Mouse (Mus musculus) heart, adult 2 months (tissue): ENCODE measurements around the gene Hormad2. TPM values are rescaled to one million over a fixed set of nuclear protein-coding genes. Genes with fewer than 3 reads are reported as not detected.

Source experiments
- DNase-seq, 2 experiments: peaks; one replicate each; pipeline ENCODE4 v3.0.0; 2021
- H3K27ac ChIP-seq: fragments of 200-600 bp; 2 replicates; pipeline ENCODE4 v1.8.1; 2022
- H3K27me3 ChIP-seq: fragments of 200-500 bp; 2 replicates; pipeline ENCODE4 v1.6.1; 2012; ENCODE audit warnings: mild to moderate bottlenecking, low read length, inconsistent platforms, mixed read lengths; ENCODE audit not compliant: control insufficient read depth, insufficient read depth
- H3K36me3 ChIP-seq: fragments of 200-500 bp; 2 replicates; pipeline ENCODE4 v1.6.1; 2012; ENCODE audit warnings: low read length, inconsistent platforms; ENCODE audit not compliant: control insufficient read depth, insufficient read depth
- H3K4me1 ChIP-seq: fragments of 200-500 bp; 2 replicates; pipeline ENCODE4 v1.6.1; 2011; ENCODE audit warnings: low read length; ENCODE audit not compliant: control insufficient read depth, insufficient read depth
- H3K4me3 ChIP-seq: fragments of 200-600 bp; 2 replicates; pipeline ENCODE4 v1.8.1; 2022
- H3K79me2 ChIP-seq: fragments of 200-500 bp; replicated peaks from 2 replicates; pipeline ENCODE4 v1.6.1; 2012; ENCODE audit warnings: mild to moderate bottlenecking, inconsistent platforms, low read length, moderate library complexity, mixed read lengths; ENCODE audit not compliant: control insufficient read depth, insufficient read depth
- H3K9ac ChIP-seq: fragments of 200-500 bp; 2 replicates; pipeline ENCODE4 v1.6.1; 2012; ENCODE audit warnings: low read depth, mild to moderate bottlenecking, control low read depth, inconsistent platforms, low read length, mixed read lengths
- CTCF ChIP-seq: fragments of 200-600 bp; IDR thresholded peaks from 2 replicates; pipeline ENCODE4 v1.8.1; 2022; ENCODE audit warnings: antibody characterized with exemption, mild to moderate bottlenecking, moderate library complexity
- EP300 ChIP-seq: fragments of 200-500 bp; IDR thresholded peaks from 2 replicates; pipeline ENCODE4 v1.6.1; 2011; ENCODE audit warnings: low read depth, low read length, control low read depth; ENCODE audit not compliant: insufficient read depth
- POLR2A ChIP-seq: fragments of 200-500 bp; IDR thresholded peaks from 2 replicates; pipeline ENCODE4 v1.6.1; 2011; ENCODE audit warnings: mild to moderate bottlenecking, low read depth, low read length, control low read depth; ENCODE audit not compliant: insufficient read depth
- WGBS: fragments of 180-500 bp; shearing (Covaris S2); methylation state at CpG from one replicate; pipeline ENCODE4 v1.1.7; 2018; 5-methylcytosine and 5-hydroxymethylcytosine counted together
- intact Hi-C: fragments of 180-260 bp; cut with DNase I; formaldehyde crosslinking; loops from one replicate; pipeline ENCODE4 v1.15.1; 2025
- polyA plus RNA-seq: library from polyadenylated mRNA; depleted of rRNA; stranded (reverse); fragments of >200 nt; gene quantifications from 2 replicates; pipeline ENCODE4 v1.2.3, GENCODE M21; 2012
- total RNA-seq, 2 experiments: library from RNA; stranded (reverse); gene quantifications; 2 replicates each; pipeline ENCODE4 v1.2.3; 2021

The Hormad2 gene
- total and polyA plus RNA-seq, 3 experiments = 0.18 TPM; not detected in 2

GRCm38 (mm10) chr11:4454895-4455535, 14.1 kb upstream of the Hormad2 start:
- Histone ChIP-seq H3K4me1 (no peaks in the 10 kb centered on the region), H3K27ac (no peak overlapping the region), H3K36me3 (no peaks in the 10 kb centered on the region), H3K9ac (no peak overlapping the region), H3K27me3 (no peaks in the 10 kb centered on the region), H3K4me3 (no peak overlapping the region), H3K79me2 (no peaks in the 10 kb centered on the region)
- intact Hi-C loops = no loop called here
- no peak for DNase-seq
- 67% methylated on average over 8 of the region's 8 CpGs for WGBS
- TF ChIP-seq CTCF = no peak
- no peak for TF ChIP-seq POLR2A
- no peak for TF ChIP-seq EP300

GRCm38 (mm10) chr11:4452467-4453184, 11.7 kb upstream of the Hormad2 start:
- no peaks in the 10 kb centered on the region for H3K36me3 ChIP-seq
- DNase-seq = no peak
- WGBS = 75% methylated on average over 12 of the region's 12 CpGs
- H3K79me2 ChIP-seq = no peaks in the 10 kb centered on the region
- no peaks in the 10 kb centered on the region for H3K27me3 ChIP-seq
- no peak overlapping the region for H3K4me3 ChIP-seq
- no peaks in the 10 kb centered on the region for H3K4me1 ChIP-seq
- H3K27ac ChIP-seq = no peak overlapping the region
- no peak for TF ChIP-seq POLR2A
- TF ChIP-seq CTCF = no peak
- TF ChIP-seq EP300 = no peak
- intact Hi-C loops = no loop called here
- no peak overlapping the region for H3K9ac ChIP-seq

GRCm38 (mm10) chr11:4451116-4451515, 10.2 kb upstream of the Hormad2 start:
- peak; percentile 24 to 45 for DNase-seq
- H3K27ac ChIP-seq = no peak overlapping the region
- no peaks in the 10 kb centered on the region for H3K79me2 ChIP-seq
- H3K4me1 ChIP-seq = no peaks in the 10 kb centered on the region
- H3K27me3 ChIP-seq = no peaks in the 10 kb centered on the region
- WGBS = 27% methylated on average over 9 of the region's 9 CpGs
- no peaks in the 10 kb centered on the region for H3K36me3 ChIP-seq
- TF ChIP-seq POLR2A (no peak), CTCF (peak; percentile 77)
- no peak overlapping the region for H3K4me3 ChIP-seq
- intact Hi-C loops = no loop called here
- no peak overlapping the region for H3K9ac ChIP-seq

- 88% methylated on average over 9 of the region's 9 CpGs for WGBS
- no peak for DNase-seq
- no peak overlapping the region for H3K9ac ChIP-seq
- TF ChIP-seq EP300 (no peak), POLR2A (no peak), CTCF (no peak)
- no peaks in the 10 kb centered on the region for H3K27me3 ChIP-seq
- no peaks in the 10 kb centered on the region for H3K4me1 ChIP-seq
- no peak overlapping the region for H3K27ac ChIP-seq
- no peak overlapping the region for H3K4me3 ChIP-seq
- intact Hi-C loops = no loop called here
- no peaks in the 10 kb centered on the region for H3K79me2 ChIP-seq
- H3K36me3 ChIP-seq = no peaks in the 10 kb centered on the region
Observed at GRCm38 (mm10) chr11:4446195-4446868, 5.4 kb upstream of the Hormad2 start.

- Histone ChIP-seq H3K4me3 (no peak overlapping the region), H3K36me3 (no peaks in the 10 kb centered on the region), H3K79me2 (no peaks in the 10 kb centered on the region), H3K4me1 (no peaks in the 10 kb centered on the region), H3K27me3 (no peaks in the 10 kb centered on the region), H3K27ac (no peak overlapping the region), H3K9ac (no peak overlapping the region)
- intact Hi-C loops = no loop called here
- TF ChIP-seq CTCF (no peak), EP300 (no peak), POLR2A (no peak)
- 27% methylated on average over 1 of the region's 1 CpGs for whole genome bisulfite sequencing
- no peak for DNase-seq
Observed at GRCm38 (mm10) chr11:4442280-4442679, 1.4 kb upstream of the Hormad2 start.

- intact Hi-C loops = loop anchor here (5.0 to 10.0 kb wide), 2 partner anchors 334 to 397 kb away; no protein-coding TSS in a partner anchor
- no peaks in the 10 kb centered on the region for H3K79me2 ChIP-seq
- no peak for DNase-seq
- no peak overlapping the region for H3K9ac ChIP-seq
- H3K4me3 ChIP-seq = no peak overlapping the region
- TF ChIP-seq CTCF (no peak), EP300 (no peak), POLR2A (no peak)
- no peaks in the 10 kb centered on the region for H3K4me1 ChIP-seq
- 38% methylated on average over 2 of the region's 2 CpGs for WGBS
- H3K27ac ChIP-seq = no peak overlapping the region
- no peaks in the 10 kb centered on the region for H3K36me3 ChIP-seq
- no peaks in the 10 kb centered on the region for H3K27me3 ChIP-seq
Observed at GRCm38 (mm10) chr11:4438211-4438610, 2.7 kb downstream of the Hormad2 start.
